8 mouse cellular contexts compared by ENCODE assay signal in the genomic region with DNA sequence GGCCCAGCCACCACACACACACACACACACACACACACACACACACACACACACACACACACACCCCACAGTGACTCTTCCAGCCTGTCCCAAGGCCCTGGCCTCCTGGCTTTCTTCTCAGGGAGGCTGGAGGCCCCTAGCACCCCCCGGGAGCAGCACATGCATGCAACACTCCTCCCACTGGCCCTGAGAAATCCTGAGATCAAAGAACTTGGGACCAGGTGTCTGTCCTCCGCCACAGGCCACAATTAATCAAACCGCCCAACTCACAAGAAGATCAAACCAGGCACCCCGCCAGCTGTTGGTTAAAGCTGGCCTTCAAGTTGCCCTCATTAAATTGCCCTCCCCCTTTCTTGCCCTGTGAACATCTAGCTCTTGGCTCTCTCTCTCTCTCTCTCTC.
DNase-seq lines count a peak whose midpoint lies in the region; ATAC-seq lines count a peak whose summit lies in the region.

No protein-coding gene starts in this region.

- no peak for ATAC-seq in liver, embryonic 11.5 days (replicated peaks; ENCODE audit: low FRiP score)
- peak; percentile 65 for ATAC-seq in forebrain, embryonic 14.5 days

- DNase-seq in liver, result peak; percentile 11
- no peak for DNase-seq in liver, embryonic 11.5 days (ENCODE audit: low spot score)
- DNase-seq in forebrain, embryonic 14.5 days (ENCODE audit: low spot score), result peak; percentile 84
- peak; percentile 78 to 88 for DNase-seq in kidney, postnatal 4 days
- DNase-seq in ovary, postnatal 36 days (ENCODE audit: low spot score), result peak; percentile 73
- DNase-seq in frontal cortex, postnatal 36 days (ENCODE audit: low spot score in 2 of 2), result no peak
- DNase-seq in thymus, postnatal 14 days, result no peak
- DNase-seq in B cell, adult 2 months, result no peak

- H3K4me3 ChIP-seq in liver, embryonic 11.5 days (ENCODE audit: low read depth, low read length), result no peak overlapping the region
- H3K4me3 ChIP-seq in forebrain, embryonic 14.5 days (ENCODE audit: low read depth, low read length), result no peak overlapping the region

- H3K36me3 ChIP-seq in liver, embryonic 11.5 days (ENCODE audit: control insufficient read depth, insufficient read depth, low read length), result no peaks in the 10 kb centered on the region
- no peaks in the 10 kb centered on the region for H3K36me3 ChIP-seq in forebrain, embryonic 14.5 days (ENCODE audit: control insufficient read depth, insufficient read depth, low read length)

- H3K9ac ChIP-seq in liver, embryonic 11.5 days (ENCODE audit: low read depth, low read length), result no peak overlapping the region
- no peak overlapping the region for H3K9ac ChIP-seq in forebrain, embryonic 14.5 days (ENCODE audit: low read length)

- H3K4me2 ChIP-seq in liver, embryonic 11.5 days, result no peak overlapping the region
- H3K4me2 ChIP-seq in forebrain, embryonic 14.5 days (ENCODE audit: low read length), result no peak overlapping the region

- H3K4me1 ChIP-seq in liver, embryonic 11.5 days (replicated peaks; ENCODE audit: control insufficient read depth, insufficient read depth, low read length), result peaks cover 3% of the 10 kb centered on the region
- H3K4me1 ChIP-seq in forebrain, embryonic 14.5 days (ENCODE audit: control insufficient read depth, insufficient read depth, low read length), result peaks cover 5% of the 10 kb centered on the region; the same call in 1 of the 2 replicates

- no peak overlapping the region for H3K27ac ChIP-seq in liver, embryonic 11.5 days (ENCODE audit: low read depth, low read length)
- no peak overlapping the region for H3K27ac ChIP-seq in forebrain, embryonic 14.5 days (ENCODE audit: low read depth, low read length)

- WGBS in liver, embryonic 11.5 days, result 43% methylated on average over 4 of the region's 4 CpGs
- 2% methylated on average over 4 of the region's 4 CpGs for WGBS in forebrain, embryonic 14.5 days

- H3K27me3 ChIP-seq in liver, embryonic 11.5 days (replicated peaks; ENCODE audit: control insufficient read depth, insufficient read depth, low read length), result no peaks in the 10 kb centered on the region
- H3K27me3 ChIP-seq in forebrain, embryonic 14.5 days (replicated peaks; ENCODE audit: control insufficient read depth, insufficient read depth, low read length), result no peaks in the 10 kb centered on the region

- no peaks in the 10 kb centered on the region for H3K9me3 ChIP-seq in liver, embryonic 11.5 days (ENCODE audit: control insufficient read depth, low read length)
- no peaks in the 10 kb centered on the region for H3K9me3 ChIP-seq in forebrain, embryonic 14.5 days (replicated peaks; ENCODE audit: control insufficient read depth, low read length)

Comparison
In these comparisons a context has a peak if more than half of its experiments do, and no peak if none do; other contexts are left out.
1. DNase-seq: peak in liver (single experiment), forebrain, embryonic 14.5 days (single experiment), kidney, postnatal 4 days (2 of 2) and ovary, postnatal 36 days (single experiment); none in liver, embryonic 11.5 days (single experiment), frontal cortex, postnatal 36 days (0 of 2), thymus, postnatal 14 days (single experiment) and B cell, adult 2 months (0 of 2).